Mouse (Mus musculus): ENCODE measurements at regions not wholly inside any gene's neighbourhood (a gene's known extent, or its start where the extent isn't known, plus 50 kb on each side); places are given as distances from the start of the nearest gene placed in this dataset.

DNA sequence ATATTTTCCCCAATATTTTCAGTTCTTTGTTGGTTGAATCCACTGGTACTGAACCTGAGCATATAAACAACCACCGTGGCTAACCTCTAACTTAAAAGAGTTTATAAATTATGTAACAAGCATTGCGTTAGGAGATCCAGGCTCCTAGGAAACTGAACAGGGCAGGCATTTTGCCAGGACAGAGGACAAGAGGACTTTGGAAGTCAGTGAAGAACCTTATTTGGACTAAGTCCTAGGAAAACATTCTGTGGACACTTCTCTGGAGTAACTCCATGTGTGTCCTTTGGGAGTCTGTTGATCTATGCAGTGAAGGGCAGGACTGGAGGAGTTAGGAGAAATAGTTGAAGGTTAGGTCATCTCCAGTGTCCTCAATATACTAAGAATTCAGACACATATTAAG lies 1311.7 kb downstream of the Gsdmc2 start:
- TF ChIP-seq CTCF (IDR thresholded peaks at IDR 0.05; ENCODE audit: low read depth, low read length): no peak
- TF ChIP-seq POLR2A (IDR thresholded peaks at IDR 0.05; ENCODE audit: insufficient read depth, low read length): no peak
- TF ChIP-seq EP300 (IDR thresholded peaks at IDR 0.05; ENCODE audit: insufficient read depth, low read depth, low read length): no peak
- Histone ChIP-seq H3K27ac (ENCODE audit: insufficient read depth, low read length) (no peak overlapping the region), H3K4me1 (ENCODE audit: control insufficient read depth, insufficient read depth, low read length) (no peaks in the 10 kb centered on the region), H3K4me3 (ENCODE audit: low read depth, low read length) (no peak overlapping the region), H3K36me3 (ENCODE audit: control insufficient read depth, insufficient read depth, low read length, poor library complexity, severe bottlenecking) (no peaks in the 10 kb centered on the region), H3K9me3 (replicated peaks; ENCODE audit: control insufficient read depth, insufficient read depth, low read length, poor library complexity, severe bottlenecking) (no peaks in the 10 kb centered on the region), H3K9ac (ENCODE audit: low read depth, poor library complexity, severe bottlenecking) (no peak overlapping the region), H3K27me3 (ENCODE audit: control insufficient read depth, insufficient read depth, low read length, poor library complexity, severe bottlenecking) (no peaks in the 10 kb centered on the region)

GRCm38 (mm10) chr15:62528975-62529374 lies 1316.0 kb downstream of the Gsdmc2 start:
- H3K36me3 ChIP-seq (ENCODE audit: control insufficient read depth, insufficient read depth, low read length, poor library complexity, severe bottlenecking): no peaks in the 10 kb centered on the region
- no peak overlapping the region for H3K27ac ChIP-seq (ENCODE audit: insufficient read depth, low read length)
- H3K9ac ChIP-seq (ENCODE audit: low read depth, poor library complexity, severe bottlenecking): no peak overlapping the region
- H3K4me1 ChIP-seq (ENCODE audit: control insufficient read depth, insufficient read depth, low read length): no peaks in the 10 kb centered on the region
- no peak overlapping the region for H3K4me3 ChIP-seq (ENCODE audit: low read depth, low read length)
- TF ChIP-seq POLR2A (IDR thresholded peaks at IDR 0.05; ENCODE audit: insufficient read depth, low read length): no peak
- TF ChIP-seq EP300 (IDR thresholded peaks at IDR 0.05; ENCODE audit: insufficient read depth, low read depth, low read length): no peak
- no peak for TF ChIP-seq CTCF (IDR thresholded peaks at IDR 0.05; ENCODE audit: low read depth, low read length)
- H3K27me3 ChIP-seq (ENCODE audit: control insufficient read depth, insufficient read depth, low read length, poor library complexity, severe bottlenecking): no peaks in the 10 kb centered on the region
- H3K9me3 ChIP-seq (replicated peaks; ENCODE audit: control insufficient read depth, insufficient read depth, low read length, poor library complexity, severe bottlenecking): no peaks in the 10 kb centered on the region

DNA sequence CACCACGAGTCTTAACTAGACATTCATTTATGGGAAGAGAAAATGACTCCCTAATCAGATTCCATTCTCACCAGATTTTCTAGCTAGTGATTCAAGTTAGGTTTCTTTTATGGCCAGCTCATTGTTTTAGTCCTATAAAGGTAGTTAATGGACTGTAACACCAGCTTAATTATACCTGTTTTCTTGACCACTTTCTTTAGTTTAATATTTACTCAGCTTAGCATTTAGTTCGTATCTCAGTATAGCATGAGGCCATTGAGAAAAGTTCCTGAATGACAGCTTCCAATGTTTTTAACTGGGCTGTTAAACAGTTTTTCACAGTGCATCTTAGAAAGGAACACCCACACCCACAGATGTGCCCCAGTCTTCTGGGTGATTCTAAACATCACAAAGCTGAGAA lies 1320.3 kb downstream of the Gsdmc2 start:
- Histone ChIP-seq H3K9ac (ENCODE audit: low read depth, poor library complexity, severe bottlenecking) (no peak overlapping the region), H3K4me1 (ENCODE audit: control insufficient read depth, insufficient read depth, low read length) (no peaks in the 10 kb centered on the region), H3K4me3 (ENCODE audit: low read depth, low read length) (no peak overlapping the region), H3K27ac (ENCODE audit: insufficient read depth, low read length) (no peak overlapping the region), H3K36me3 (ENCODE audit: control insufficient read depth, insufficient read depth, low read length, poor library complexity, severe bottlenecking) (no peaks in the 10 kb centered on the region), H3K9me3 (replicated peaks; ENCODE audit: control insufficient read depth, insufficient read depth, low read length, poor library complexity, severe bottlenecking) (0 out of 2 replicates have a peak, but pooled peaks cover 5% of the 10 kb centered on the region), H3K27me3 (ENCODE audit: control insufficient read depth, insufficient read depth, low read length, poor library complexity, severe bottlenecking) (no peaks in the 10 kb centered on the region)
- no peak for TF ChIP-seq EP300 (IDR thresholded peaks at IDR 0.05; ENCODE audit: insufficient read depth, low read depth, low read length)
- TF ChIP-seq POLR2A (IDR thresholded peaks at IDR 0.05; ENCODE audit: insufficient read depth, low read length): no peak
- no peak for TF ChIP-seq CTCF (IDR thresholded peaks at IDR 0.05; ENCODE audit: low read depth, low read length)

GRCm38 (mm10) chr15:62524135-62524534 lies 1320.8 kb downstream of the Gsdmc2 start:
- Histone ChIP-seq H3K27ac (ENCODE audit: insufficient read depth, low read length) (no peak overlapping the region), H3K36me3 (ENCODE audit: control insufficient read depth, insufficient read depth, low read length, poor library complexity, severe bottlenecking) (no peaks in the 10 kb centered on the region), H3K9me3 (replicated peaks; ENCODE audit: control insufficient read depth, insufficient read depth, low read length, poor library complexity, severe bottlenecking) (0 out of 2 replicates have a peak, but pooled peaks cover 5% of the 10 kb centered on the region), H3K4me1 (ENCODE audit: control insufficient read depth, insufficient read depth, low read length) (no peaks in the 10 kb centered on the region), H3K27me3 (ENCODE audit: control insufficient read depth, insufficient read depth, low read length, poor library complexity, severe bottlenecking) (no peaks in the 10 kb centered on the region), H3K9ac (ENCODE audit: low read depth, poor library complexity, severe bottlenecking) (no peak overlapping the region), H3K4me3 (ENCODE audit: low read depth, low read length) (no peak overlapping the region)
- TF ChIP-seq POLR2A (IDR thresholded peaks at IDR 0.05; ENCODE audit: insufficient read depth, low read length): no peak
- no peak for TF ChIP-seq CTCF (IDR thresholded peaks at IDR 0.05; ENCODE audit: low read depth, low read length)
- TF ChIP-seq EP300 (IDR thresholded peaks at IDR 0.05; ENCODE audit: insufficient read depth, low read depth, low read length): no peak

- H3K4me1 ChIP-seq (ENCODE audit: control insufficient read depth, insufficient read depth, low read length): no peaks in the 10 kb centered on the region
These were observed 1331.5 kb downstream of the Gsdmc2 start for GRCm38 (mm10) chr15:62513462-62513861.

GRCm38 (mm10) chr15:62511461-62511860 lies 1333.5 kb downstream of the Gsdmc2 start:
- Histone ChIP-seq H3K36me3 (ENCODE audit: control insufficient read depth, insufficient read depth, low read length, poor library complexity, severe bottlenecking) (no peaks in the 10 kb centered on the region), H3K9ac (ENCODE audit: low read depth, poor library complexity, severe bottlenecking) (no peak overlapping the region), H3K4me3 (ENCODE audit: low read depth, low read length) (no peak overlapping the region), H3K27ac (ENCODE audit: insufficient read depth, low read length) (no peak overlapping the region), H3K9me3 (replicated peaks; ENCODE audit: control insufficient read depth, insufficient read depth, low read length, poor library complexity, severe bottlenecking) (no peaks in the 10 kb centered on the region), H3K27me3 (ENCODE audit: control insufficient read depth, insufficient read depth, low read length, poor library complexity, severe bottlenecking) (no peaks in the 10 kb centered on the region), H3K4me1 (ENCODE audit: control insufficient read depth, insufficient read depth, low read length) (no peaks in the 10 kb centered on the region)
- TF ChIP-seq POLR2A (IDR thresholded peaks at IDR 0.05; ENCODE audit: insufficient read depth, low read length) (no peak), CTCF (IDR thresholded peaks at IDR 0.05; ENCODE audit: low read depth, low read length) (no peak), EP300 (IDR thresholded peaks at IDR 0.05; ENCODE audit: insufficient read depth, low read depth, low read length) (no peak)

More at GRCm38 (mm10) chr15:62513462-62513861, 1331.5 kb downstream of the Gsdmc2 start:
- Histone ChIP-seq H3K27me3 (ENCODE audit: control insufficient read depth, insufficient read depth, low read length, poor library complexity, severe bottlenecking) (no peaks in the 10 kb centered on the region), H3K9me3 (replicated peaks; ENCODE audit: control insufficient read depth, insufficient read depth, low read length, poor library complexity, severe bottlenecking) (no peaks in the 10 kb centered on the region), H3K36me3 (ENCODE audit: control insufficient read depth, insufficient read depth, low read length, poor library complexity, severe bottlenecking) (no peaks in the 10 kb centered on the region), H3K9ac (ENCODE audit: low read depth, poor library complexity, severe bottlenecking) (no peak overlapping the region), H3K27ac (ENCODE audit: insufficient read depth, low read length) (no peak overlapping the region), H3K4me3 (ENCODE audit: low read depth, low read length) (no peak overlapping the region)
- no peak for TF ChIP-seq CTCF (IDR thresholded peaks at IDR 0.05; ENCODE audit: low read depth, low read length)
- no peak for TF ChIP-seq EP300 (IDR thresholded peaks at IDR 0.05; ENCODE audit: insufficient read depth, low read depth, low read length)
- no peak for TF ChIP-seq POLR2A (IDR thresholded peaks at IDR 0.05; ENCODE audit: insufficient read depth, low read length)
